Mouse (Mus musculus) cortical plate, adult 2 months (tissue): ENCODE results near the gene Slc15a3. TPM values are rescaled to one million over a fixed set of nuclear protein-coding genes. Genes with fewer than 3 reads are reported as not detected.

Experiments
- H3K27ac ChIP-seq: fragments of 200-500 bp; 2 replicates; pipeline ENCODE4 v1.5.1; 2012; ENCODE audit warnings: low read length, control low read depth, inconsistent platforms; ENCODE audit not compliant: insufficient read depth
- H3K4me1 ChIP-seq: fragments of 200-500 bp; 2 replicates; pipeline ENCODE4 v1.6.1; 2011; ENCODE audit warnings: low read length; ENCODE audit not compliant: control insufficient read depth, insufficient read depth
- H3K4me3 ChIP-seq: fragments of 200-500 bp; 2 replicates; pipeline ENCODE4 v1.5.1; 2011; ENCODE audit warnings: mild to moderate bottlenecking, low read length, control low read depth; ENCODE audit not compliant: insufficient read depth
- CTCF ChIP-seq: fragments of 200-500 bp; IDR thresholded peaks from 2 replicates; pipeline ENCODE4 v1.5.1; 2011; ENCODE audit warnings: mild to moderate bottlenecking, control low read depth, low read length; ENCODE audit not compliant: insufficient read depth; ENCODE audit errors: extremely low read depth
- POLR2A ChIP-seq: fragments of 200-500 bp; IDR thresholded peaks from 2 replicates; pipeline ENCODE4 v1.6.1; 2011; ENCODE audit warnings: mild to moderate bottlenecking, low read length, control low read depth; ENCODE audit not compliant: insufficient read depth; ENCODE audit errors: extremely low read depth
- polyA plus RNA-seq: library from polyadenylated mRNA; depleted of rRNA; stranded (reverse); fragments of >200 nt; gene quantifications from 2 replicates; pipeline ENCODE4 v1.2.3, GENCODE M21; 2012; rRNA removed

Gene Slc15a3
- 1.3 and 2.3 TPM in 2 replicates for polyA plus RNA-seq

DNA sequence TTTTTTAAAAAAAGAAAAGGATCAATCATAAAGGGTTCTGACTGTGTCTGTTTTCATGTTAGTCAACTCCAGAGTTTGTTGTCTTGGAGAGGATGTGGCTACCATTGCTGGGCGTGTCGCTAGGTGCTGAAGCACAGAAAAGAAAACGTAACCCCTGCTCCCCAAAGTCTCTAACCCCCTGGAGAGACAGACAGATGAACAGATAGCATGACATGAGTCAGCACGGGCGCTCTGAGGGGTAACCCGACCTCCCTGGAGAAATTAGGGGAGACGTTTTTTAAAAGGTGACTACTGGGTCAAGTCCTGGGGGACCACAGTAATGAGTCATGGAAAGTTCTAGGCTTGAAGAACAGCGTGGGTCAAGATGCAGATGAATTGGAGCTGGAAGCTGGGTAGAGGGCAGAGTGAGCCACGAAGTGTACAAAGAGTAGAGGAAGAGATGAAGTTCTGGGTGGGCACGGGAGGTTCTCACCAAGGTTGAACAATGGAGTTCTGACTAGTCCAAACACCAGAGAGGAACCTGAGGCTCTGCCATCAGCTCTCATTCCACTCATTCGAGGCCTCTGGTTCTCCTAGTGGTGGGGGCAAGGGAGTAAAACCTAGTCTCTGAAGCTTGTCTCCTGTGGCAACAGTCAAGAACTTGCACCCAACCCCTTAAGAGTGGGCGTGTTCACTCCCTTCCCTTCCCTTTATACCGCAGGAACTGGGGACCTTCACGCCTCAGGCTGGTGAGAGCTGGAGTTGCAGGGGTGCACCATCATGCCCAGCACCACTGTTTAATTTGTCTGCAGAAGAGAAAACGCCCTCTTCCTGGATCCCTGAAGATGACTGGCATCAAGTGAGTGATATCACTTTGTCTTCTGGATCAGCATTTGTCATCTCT is at the start of gene Slc15a3:
TSS of gene Slc15a3 (plus strand) at position 718 of the 883 bp plus-strand sequence.
- Histone ChIP-seq H3K4me3 (no peak within 1 kb of the TSS), H3K4me1 (no peaks in the 10 kb centered on the region)
- TF ChIP-seq CTCF (no peak), POLR2A (no peak)

DNA sequence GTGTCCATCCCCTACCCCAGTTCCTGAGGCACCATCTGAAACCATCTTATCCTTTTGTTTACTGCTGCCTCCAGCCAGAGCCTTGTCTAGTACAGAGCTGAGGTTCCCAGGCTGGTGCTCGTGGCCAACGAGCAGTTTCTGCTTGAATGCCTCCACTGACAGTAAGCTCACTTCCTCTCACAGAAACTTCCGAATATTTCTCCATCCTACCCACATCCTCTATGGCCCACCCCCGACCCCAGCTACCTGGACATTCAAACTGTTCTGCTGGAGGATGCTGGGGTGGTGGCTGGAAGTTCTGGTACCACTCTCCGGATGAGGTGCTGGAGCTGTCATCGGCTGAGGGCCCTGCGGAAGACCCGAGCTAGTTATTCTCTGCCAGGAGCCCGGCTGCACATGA is 49.2 kb upstream of the Slc15a3 start:
- Histone ChIP-seq H3K27ac (no peak overlapping the region), H3K4me1 (peaks cover under 1% of the 10 kb centered on the region), H3K4me3 (no peak overlapping the region)
- TF ChIP-seq CTCF = no peak
- no peak for TF ChIP-seq POLR2A

More for the DNA sequence above, at the start of gene Slc15a3:
- no peak within 1 kb of the TSS for H3K27ac ChIP-seq

GRCm38 (mm10) chr19:10793044-10793443 is 46.5 kb upstream of the Slc15a3 start:
- Histone ChIP-seq H3K4me3 (no peak overlapping the region), H3K4me1 (peaks cover 3% of the 10 kb centered on the region), H3K27ac (no peak overlapping the region)
- no peak for TF ChIP-seq CTCF
- TF ChIP-seq POLR2A = no peak

GRCm38 (mm10) chr19:10794916-10795315 is 44.6 kb upstream of the Slc15a3 start:
- peaks cover 3% of the 10 kb centered on the region for H3K4me1 ChIP-seq
- H3K27ac ChIP-seq = no peak overlapping the region
- no peak for TF ChIP-seq POLR2A
- TF ChIP-seq CTCF = no peak
- no peak overlapping the region for H3K4me3 ChIP-seq

- TF ChIP-seq CTCF = no peak
- no peak for TF ChIP-seq POLR2A
- H3K4me1 ChIP-seq = peaks cover 10% of the 10 kb centered on the region
- no peak overlapping the region for H3K27ac ChIP-seq
- no peak overlapping the region for H3K4me3 ChIP-seq
Measured at GRCm38 (mm10) chr19:10798576-10798975, 41.0 kb upstream of the Slc15a3 start.

GRCm38 (mm10) chr19:10799155-10799554 is 40.4 kb upstream of the Slc15a3 start:
- Histone ChIP-seq H3K4me1 (peaks cover 10% of the 10 kb centered on the region), H3K27ac (peak overlapping the region; percentile 63), H3K4me3 (no peak overlapping the region)
- no peak for TF ChIP-seq CTCF
- no peak for TF ChIP-seq POLR2A

DNA sequence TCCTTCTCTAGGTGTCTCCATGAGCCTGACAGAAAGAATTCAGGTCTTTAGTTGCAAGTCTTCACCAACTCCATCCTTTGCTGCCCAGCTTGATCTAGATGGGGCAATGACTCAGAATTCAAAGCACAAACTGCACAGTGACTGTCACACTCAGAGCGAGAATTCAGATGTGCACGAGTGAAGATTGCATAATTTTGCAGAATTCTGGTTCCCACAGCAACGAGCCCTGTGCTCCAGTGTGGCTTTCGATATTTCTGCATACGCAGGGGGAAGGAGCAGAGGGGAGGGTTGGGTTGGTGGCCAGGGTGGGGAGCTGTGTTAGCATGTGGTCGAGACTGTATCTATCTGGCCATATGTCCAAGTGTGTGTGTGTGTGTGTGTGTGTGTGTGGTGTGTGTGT is 38.5 kb upstream of the Slc15a3 start:
- Histone ChIP-seq H3K4me3 (no peak overlapping the region), H3K27ac (peak overlapping the region; percentile 86), H3K4me1 (peaks cover 7% of the 10 kb centered on the region)
- TF ChIP-seq POLR2A (peak; percentile 29; the same call in 1 of the 2 replicates), CTCF (no peak)

GRCm38 (mm10) chr19:10801906-10802305 is 37.6 kb upstream of the Slc15a3 start:
- H3K27ac ChIP-seq = no peak overlapping the region

DNA sequence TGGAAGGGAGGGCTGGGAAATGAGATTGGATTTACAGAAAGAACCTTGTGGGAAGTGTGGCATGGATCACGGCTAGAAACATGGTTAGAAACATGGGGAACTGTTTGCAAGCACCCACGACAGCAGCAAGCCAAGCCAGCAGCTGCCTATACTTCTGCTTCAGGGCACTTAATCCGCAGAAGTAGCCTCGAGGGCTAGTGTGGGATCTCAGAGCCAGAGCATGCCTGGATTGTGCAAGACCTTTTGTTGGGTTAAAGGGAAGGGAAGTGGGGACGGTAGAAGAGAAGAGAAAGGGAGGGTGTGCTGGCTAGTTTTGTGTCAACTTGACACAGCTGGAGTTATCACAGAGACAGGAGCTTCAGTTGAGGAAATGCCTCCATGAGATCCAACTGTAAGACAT is 35.8 kb upstream of the Slc15a3 start:
- no peak overlapping the region for H3K4me3 ChIP-seq
- H3K27ac ChIP-seq = no peak overlapping the region
- H3K4me1 ChIP-seq = peaks cover 8% of the 10 kb centered on the region
- TF ChIP-seq POLR2A = no peak
- TF ChIP-seq CTCF = no peak

More at GRCm38 (mm10) chr19:10801906-10802305, 37.6 kb upstream of the Slc15a3 start:
- TF ChIP-seq CTCF = no peak
- no peak for TF ChIP-seq POLR2A
- no peak overlapping the region for H3K4me3 ChIP-seq
- peaks cover 7% of the 10 kb centered on the region for H3K4me1 ChIP-seq

GRCm38 (mm10) chr19:10804850-10805660 is 34.5 kb upstream of the Slc15a3 start:
- TF ChIP-seq POLR2A = no peak
- TF ChIP-seq CTCF = no peak
- Histone ChIP-seq H3K4me1 (peaks cover 8% of the 10 kb centered on the region), H3K4me3 (no peak overlapping the region), H3K27ac (peak overlapping the region; percentile 38; the same call in 1 of the 2 replicates)
